Mouse (Mus musculus) mesoderm, embryonic 11.5 days (tissue): ENCODE measurements around the gene Sytl1.
A peak's percentile ranks its signal among the peaks of the same experiment; 100 is the strongest.

ENCODE experiments used
- DNase-seq: peaks from one replicate; pipeline ENCODE4 v3.0.0-alpha.2; 2012; ENCODE audit warnings: low read depth, low spot score

The Sytl1 gene

DNA sequence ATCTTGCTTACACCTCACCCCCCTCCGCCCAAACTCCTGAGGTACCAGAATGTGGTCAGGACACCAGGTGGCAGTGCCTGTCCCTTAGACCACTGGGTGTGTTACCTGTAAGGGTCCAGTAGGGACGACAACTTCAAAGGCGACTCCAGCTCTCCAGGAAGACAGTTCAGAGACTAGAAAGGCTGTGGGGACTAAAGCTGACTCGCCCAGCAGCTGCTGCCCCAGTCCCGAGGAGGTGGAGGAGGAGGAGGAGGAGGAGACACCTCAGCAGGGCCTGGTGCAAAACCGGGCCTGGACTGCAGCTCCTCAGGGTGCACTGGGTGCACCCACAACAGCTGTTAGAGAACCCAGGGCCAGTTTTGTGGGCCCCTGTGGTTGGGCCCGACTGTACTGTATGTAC, at the start of gene Sytl1:
TSS of gene Sytl1 (minus strand) at position 232 of the 400 bp plus-strand sequence.
- no peak for DNase-seq

DNA sequence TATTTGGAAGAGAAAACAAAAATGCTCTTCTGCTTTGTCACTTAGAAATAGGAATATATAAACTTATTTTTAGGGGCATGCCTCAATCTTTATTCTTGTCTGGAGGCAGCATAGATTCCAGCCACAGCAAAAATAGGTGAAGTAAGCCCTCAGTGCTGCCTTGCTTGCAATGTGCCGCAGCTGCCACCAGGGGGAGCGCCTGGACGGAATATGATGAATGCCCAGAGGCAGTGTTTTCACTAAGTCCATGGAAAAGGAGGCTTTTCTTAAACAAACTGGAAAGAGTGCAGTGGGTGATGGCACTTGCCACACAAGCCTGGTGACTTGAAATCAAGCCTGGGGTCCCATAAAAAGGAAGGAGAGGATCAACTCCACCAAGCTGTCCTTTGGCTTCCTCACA, 47.0 kb upstream of the Sytl1 start:
- DNase-seq: peak; percentile 84

DNA sequence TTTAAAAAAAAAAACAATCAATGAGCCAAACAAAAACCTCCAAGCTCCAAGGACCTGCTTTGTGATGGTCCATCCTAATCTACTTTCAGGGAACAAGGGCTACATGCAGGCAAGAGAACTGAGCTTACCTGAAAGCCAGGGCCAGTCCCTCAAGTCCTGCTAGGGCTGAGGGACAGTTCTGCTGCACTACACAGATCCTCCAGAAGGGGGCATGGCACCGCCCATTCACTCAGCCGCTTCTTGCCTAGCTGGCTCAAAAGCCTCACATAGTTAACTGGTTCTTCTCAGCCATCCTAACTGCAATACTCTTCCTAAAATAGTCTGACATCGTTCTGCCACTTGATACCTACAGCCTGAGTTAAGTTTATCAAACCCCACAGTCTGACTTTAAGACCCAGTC, 44.4 kb upstream of the Sytl1 start:
- peak; percentile 72 for DNase-seq

- DNase-seq: no peak
These were observed 42.9 kb upstream of the Sytl1 start for GRCm38 (mm10) chr4:133305825-133306224.

DNA sequence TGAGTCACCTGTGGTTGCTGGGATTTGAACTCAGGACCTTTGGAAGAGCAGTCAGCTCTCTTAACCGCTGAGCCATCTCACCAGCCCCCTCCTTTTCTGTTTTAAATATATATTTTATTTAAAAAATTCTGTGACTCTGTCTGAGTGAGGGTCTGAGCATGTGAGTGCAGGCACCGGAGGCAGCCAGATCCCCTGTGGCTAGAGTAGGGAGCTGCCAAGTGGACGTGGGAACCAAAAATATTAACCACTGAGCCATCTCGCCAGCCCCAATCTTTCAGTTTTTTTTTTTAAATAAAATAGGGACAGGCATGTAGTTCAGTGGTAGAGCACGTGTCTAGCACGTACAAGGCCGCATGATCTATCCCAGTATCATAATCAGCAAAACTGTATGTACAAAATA, 41.9 kb upstream of the Sytl1 start:
- DNase-seq: no peak

GRCm38 (mm10) chr4:133302668-133303067, 39.8 kb upstream of the Sytl1 start:
- DNase-seq: no peak

DNA sequence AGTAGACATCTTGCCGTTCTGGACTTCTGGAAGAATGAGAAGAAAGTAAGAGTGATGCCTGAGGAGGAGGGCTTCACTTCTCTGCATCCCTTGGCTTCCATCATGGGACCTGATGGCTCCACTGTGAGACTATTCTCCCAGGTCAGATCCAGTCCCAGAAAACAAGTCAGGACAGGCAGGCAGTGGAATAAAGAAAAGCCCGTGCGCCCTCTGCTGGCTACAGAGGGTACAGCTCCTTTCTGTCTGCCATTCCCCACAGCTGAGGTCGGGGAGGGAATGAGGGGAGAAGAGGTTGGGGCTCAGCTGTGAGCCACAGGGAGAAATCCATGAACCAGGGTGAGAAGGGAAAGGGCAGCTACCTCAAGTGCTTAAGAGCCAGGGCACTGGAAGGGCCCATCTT, 38.9 kb upstream of the Sytl1 start:
- DNase-seq: peak; percentile 75

DNA sequence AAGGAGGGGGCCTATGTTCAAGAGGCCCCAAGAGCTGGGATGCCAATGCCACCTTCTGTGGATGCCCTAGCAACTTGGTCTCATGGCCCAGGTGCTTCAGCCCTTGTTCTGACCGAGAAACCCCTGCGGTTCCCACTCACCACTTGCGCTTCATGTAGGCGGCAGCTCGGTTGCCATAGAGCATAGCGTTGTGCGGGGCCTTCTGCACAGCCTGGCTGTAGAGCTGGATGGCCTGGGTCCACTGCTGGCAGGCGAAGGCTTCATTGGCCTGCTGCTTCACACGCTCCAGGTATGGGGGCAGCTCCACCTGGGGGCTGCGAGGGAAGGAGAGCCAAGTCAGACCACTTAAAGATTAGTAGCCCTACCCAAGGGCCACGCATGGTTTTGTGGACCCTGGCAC, 37.5 kb upstream of the Sytl1 start:
- no peak for DNase-seq

GRCm38 (mm10) chr4:133299701-133300100, 36.8 kb upstream of the Sytl1 start:
- DNase-seq: no peak

DNA sequence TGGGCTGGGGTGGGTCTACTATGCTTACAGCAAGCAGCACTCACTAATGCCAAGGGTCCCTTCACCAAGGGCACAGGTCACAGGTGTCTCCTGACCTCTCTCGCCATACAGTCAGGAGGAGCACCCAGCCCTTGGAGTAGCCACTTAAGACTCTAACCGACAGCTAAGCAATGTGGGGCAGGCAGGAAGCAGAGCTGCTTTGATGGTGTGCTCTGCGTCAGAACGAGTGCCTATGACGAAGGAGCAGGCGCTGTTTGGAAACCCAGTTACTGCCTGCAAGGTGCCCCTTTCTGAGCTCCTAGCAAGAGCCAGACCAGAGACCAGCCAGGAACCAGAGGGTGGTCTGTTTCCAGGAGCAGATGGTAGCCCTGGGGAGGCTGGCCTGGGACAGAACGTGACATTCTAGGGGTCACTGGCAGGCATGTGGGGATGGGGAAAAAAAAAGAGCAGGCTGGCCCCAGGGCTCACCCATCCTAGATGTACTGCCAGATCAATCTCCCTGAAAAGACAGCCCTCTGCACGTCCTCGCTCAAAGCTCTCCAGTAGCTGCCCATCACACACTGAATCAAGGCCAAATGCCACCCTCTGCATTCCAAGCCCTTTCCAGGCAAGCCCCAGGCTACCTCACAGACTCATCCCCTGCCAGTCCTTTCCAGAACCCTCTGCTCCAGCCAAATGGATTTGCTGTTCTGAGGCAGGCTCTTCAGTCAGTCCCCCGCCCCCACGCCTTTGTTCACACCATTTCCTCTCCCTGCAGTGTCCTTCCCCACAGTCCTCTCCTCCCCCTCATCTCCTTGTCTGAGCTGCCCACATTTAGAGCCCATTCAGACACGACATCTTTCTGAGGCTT, 35.8 kb upstream of the Sytl1 start:
- DNase-seq: peak; percentile 24

DNA sequence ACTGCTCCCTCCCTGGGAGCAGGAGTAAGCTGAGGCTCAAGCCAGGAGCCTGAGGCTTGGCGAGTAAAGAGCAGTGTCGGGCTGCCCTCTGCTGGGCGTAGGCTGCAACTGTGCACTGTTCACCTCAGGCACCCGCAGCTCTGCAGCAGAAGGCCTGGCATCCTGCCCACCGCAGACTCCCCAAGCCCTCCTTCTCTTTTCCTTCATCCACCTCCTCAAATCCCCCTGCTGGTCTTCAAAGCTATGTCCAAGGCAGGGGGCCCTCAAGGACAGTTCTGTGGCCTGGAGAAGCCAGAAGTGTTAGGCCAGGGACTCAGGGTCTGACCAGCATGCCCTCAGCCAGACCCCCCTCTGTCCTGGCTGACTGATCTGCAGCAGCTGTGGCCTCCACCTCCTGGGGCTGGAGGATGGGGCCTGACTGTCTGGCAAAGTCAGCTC, 34.9 kb upstream of the Sytl1 start:
- peak; percentile 82 for DNase-seq

DNA sequence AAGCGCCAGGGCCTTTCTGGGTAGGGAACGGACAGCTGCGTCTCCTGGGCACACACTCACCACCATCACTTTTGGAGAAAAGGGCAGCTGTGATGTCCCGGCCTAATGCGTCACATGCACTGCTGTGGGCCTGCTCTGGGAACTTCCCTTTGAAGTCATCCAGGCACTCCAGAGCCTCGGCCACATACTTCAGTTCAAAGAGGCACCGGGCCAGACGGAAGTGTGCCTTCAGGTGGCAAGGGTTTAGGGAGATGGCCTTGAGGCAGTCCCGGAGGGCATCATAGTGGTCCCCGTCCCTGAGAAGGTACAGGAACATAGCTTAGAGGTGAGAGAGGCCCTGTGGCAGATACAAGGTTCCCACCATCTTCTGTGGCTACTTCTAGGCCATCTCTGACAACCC, 34.4 kb upstream of the Sytl1 start:
- DNase-seq: no peak

DNA sequence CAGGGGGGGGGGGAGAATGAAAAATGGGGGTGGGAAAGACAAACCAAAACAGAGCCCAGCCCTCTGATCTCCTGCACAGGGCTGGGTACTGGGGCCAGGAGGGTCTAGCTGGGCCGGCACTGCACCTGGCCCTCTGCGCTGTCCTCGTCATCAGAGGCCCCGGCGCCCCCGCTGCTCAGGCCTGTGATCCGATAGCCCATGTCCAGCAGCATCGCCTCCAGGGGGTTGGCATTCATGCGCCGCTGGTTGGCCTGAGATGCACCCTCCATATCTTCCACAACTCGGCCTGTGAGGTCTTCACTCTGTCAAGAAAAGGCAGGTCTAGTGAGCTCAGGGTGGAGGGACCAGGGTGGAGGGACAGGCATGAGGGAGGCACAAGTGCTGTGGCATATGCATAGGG, 31.2 kb upstream of the Sytl1 start:
- DNase-seq: no peak

DNA sequence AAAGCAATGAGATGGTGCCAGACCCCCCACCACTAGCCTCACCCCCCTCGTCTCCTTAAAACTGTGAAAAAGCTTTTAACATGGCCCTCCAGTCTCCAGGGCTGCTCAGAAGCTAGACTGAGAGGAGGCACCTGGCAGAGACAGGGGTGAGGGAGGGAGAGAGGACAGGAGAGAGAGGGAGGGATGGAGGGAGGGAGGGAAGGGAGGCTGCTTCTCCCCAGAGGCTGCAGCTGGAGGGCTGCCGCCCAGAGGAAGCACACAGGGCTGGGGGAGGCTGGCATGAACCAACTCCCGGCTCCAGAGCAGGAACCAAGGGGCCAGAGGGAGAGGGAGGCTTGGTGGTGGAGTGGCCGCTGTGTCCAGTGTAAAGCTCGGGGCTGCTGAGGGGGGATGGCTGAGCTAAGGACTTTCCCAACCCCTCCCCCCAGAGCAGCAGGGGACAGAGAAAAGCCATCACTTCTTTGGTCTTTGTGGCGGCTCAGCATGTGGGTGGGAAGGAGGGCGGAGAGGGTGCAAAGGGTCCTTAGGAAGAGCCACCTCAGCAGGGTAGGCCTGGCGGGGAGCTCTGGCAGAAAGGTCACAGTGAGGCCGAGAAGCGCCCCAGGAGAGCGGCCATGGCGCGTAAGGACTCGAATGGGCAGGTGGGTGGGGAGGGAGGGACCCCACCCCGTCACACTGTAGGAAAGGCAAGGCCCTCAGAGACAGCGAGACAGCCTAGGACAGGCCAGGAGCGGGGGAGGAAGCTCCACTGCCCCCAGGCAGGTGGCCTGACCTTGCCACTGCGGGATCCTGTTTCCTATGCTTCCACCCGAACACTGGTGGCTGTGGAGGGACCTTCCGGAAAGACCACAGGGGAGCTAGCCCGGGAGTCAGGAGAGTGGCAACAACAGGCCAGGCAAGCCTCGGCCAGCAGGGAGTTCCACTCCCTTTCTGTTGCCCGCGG, 30.3 kb upstream of the Sytl1 start:
- peak; percentile 66 for DNase-seq

DNA sequence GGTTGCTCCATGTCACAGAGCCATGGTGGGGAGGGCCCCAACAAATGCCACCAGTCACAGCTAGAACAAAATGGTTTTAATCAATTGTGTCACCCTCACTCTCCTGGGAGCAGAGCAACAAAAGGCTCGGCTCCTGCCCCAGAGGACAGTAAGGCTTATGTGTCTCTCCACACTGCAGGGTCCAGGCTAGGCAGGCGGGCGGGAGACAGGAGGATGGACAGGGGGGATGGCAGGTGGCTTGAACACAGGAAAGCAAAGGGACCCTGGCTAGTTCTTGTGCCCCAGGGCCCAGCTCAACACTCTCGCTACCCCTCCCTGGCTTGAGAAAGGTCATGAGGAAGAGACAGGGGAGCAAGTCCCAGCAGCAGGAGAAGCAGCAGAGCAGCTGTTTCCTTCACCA, 29.5 kb upstream of the Sytl1 start:
- DNase-seq: peak; percentile 37

DNA sequence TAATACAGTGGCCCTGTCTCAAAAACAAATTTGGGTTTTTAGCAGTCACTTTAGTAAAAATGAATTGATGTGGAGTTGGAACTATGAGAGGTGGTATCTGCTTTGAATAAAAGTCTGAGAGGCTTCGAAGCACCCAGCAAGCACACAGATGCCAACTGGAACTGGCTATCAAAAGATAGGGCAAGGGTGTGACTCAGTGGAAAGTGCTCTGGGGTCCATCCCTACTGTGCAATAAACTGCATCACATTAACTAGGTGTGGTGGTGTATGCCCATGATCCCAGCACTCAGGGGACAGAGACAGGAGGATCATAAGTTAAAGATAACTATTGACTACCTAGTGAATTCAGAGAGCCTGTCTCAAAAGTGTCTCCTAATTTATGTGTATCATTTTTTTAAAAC, 28.3 kb upstream of the Sytl1 start:
- no peak for DNase-seq

- no peak for DNase-seq
These were observed 23.7 kb upstream of the Sytl1 start for GRCm38 (mm10) chr4:133286476-133287077.

DNA sequence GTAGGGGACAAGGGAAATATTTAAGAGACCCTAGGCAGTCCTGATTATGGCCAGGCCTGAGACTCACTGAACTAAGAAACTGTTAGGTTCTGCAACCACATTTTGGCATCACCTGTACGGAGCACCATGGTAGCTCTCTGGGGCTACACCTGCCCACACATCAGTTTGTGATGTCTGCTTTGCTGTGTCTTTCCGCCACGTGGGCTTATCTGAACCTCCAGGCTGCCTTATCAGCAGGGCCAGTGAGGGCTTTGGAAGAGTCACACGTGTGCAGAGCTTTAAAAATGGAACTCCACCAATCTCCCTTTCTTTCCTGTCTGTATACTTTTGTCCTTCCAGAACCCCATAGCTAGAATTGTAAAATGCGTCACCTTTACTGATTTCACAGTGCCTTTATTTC, 23.0 kb upstream of the Sytl1 start:
- DNase-seq: no peak

DNA sequence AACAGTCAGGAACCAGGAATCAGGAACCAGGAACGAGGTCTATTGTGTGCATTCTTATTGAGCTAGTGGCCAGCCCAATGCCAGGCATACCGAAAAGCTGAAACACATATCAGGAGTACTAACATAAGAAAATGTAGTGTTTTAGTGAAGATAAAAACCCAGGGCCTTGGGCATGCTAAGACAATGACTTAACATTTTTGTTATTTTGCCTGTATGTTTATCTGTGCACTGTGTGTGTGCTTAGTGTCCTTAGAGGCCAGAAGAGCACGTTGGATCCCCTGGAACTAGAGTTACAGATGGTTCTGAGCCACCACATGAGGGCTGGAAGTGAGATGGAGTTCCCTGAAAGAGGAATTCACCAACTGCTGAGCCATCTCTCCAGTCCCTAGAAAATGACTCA, 22.4 kb upstream of the Sytl1 start:
- DNase-seq: no peak

- DNase-seq: no peak
These were observed 19.7 kb upstream of the Sytl1 start for GRCm38 (mm10) chr4:133282656-133283055.

GRCm38 (mm10) chr4:133281951-133282481, 19.1 kb upstream of the Sytl1 start:
- peak; percentile 91 for DNase-seq

DNA sequence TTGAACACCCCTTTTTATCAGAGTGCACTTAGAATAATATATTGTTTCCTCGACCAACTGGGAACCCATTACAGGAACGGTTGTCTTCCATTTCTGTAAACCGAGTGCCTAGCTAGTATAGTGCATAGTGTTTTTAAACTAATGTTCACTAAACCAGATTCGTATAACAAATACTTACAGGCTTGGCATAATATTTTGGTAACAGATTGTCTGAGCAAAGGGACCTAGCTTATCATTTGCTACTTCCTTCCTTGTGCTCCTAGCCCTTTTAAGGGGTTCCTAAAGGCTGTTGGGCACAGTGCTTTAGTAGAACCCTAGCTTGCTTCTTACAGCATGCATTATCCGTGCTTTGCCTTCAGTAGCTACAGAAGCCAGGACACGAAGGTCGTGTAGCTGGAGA, 18.6 kb upstream of the Sytl1 start:
- no peak for DNase-seq
